Mouse (Mus musculus) heart, embryonic 14.5 days (tissue): Measurements from ENCODE around the gene Cog7. TPM values are rescaled to one million over a fixed set of nuclear protein-coding genes. Genes with fewer than 3 reads are reported as not detected.

ENCODE experiments used
- ATAC-seq: fragments of 200-750 bp; cut with Nextera tagmentation; 2 replicates; pipeline ENCODE4 v1.8.0; 2017; ENCODE audit warnings: low read depth, moderate TSS enrichment; ENCODE audit not compliant: insufficient number of reproducible peaks, insufficient read depth, low FRiP score
- H3K27ac ChIP-seq, 2 experiments: fragments of 200-500 bp in 1 of 2; fragments of 300-500 bp in 1 of 2; sonication (generic) in 1 of 2; replicated peaks in 1 of 2; 2 replicates each; pipeline ENCODE4 v1.5.1; 2012 to 2014; ENCODE audit warnings: low read depth in 2 of 2, low read length in 2 of 2, control low read depth in 1 of 2, mild to moderate bottlenecking in 1 of 2, mixed read lengths in 1 of 2; ENCODE audit not compliant: control insufficient read depth in 1 of 2, insufficient read depth in 1 of 2
- H3K27me3 ChIP-seq: fragments of 300-500 bp; sonication (generic); 2 replicates; pipeline ENCODE4 v1.6.1; 2014; ENCODE audit warnings: mild to moderate bottlenecking, low read length, control low read depth; ENCODE audit not compliant: control insufficient read depth, insufficient read depth
- H3K36me3 ChIP-seq: fragments of 300-500 bp; sonication (generic); 2 replicates; pipeline ENCODE4 v1.6.1; 2014; ENCODE audit warnings: mild to moderate bottlenecking, control low read depth, low read length, mixed read lengths; ENCODE audit not compliant: control insufficient read depth, insufficient read depth
- H3K4me1 ChIP-seq, 2 experiments: fragments of 200-500 bp in 1 of 2; fragments of 300-500 bp in 1 of 2; sonication (generic) in 1 of 2; 2 replicates each; pipeline ENCODE4 v1.6.1; 2012 to 2014; ENCODE audit warnings: low read length in 2 of 2, control low read depth in 1 of 2, mixed read lengths in 1 of 2; ENCODE audit not compliant: control insufficient read depth in 2 of 2, insufficient read depth in 2 of 2
- H3K4me2 ChIP-seq: fragments of 300-500 bp; sonication (generic); 2 replicates; pipeline ENCODE4 v1.6.1; 2014; ENCODE audit warnings: mild to moderate bottlenecking, low read length
- H3K4me3 ChIP-seq, 2 experiments: fragments of 200-500 bp in 1 of 2; fragments of 300-500 bp in 1 of 2; sonication (generic) in 1 of 2; 2 replicates each; pipeline ENCODE4 v1.5.1; 2012 to 2014; ENCODE audit warnings: low read length in 2 of 2, mild to moderate bottlenecking in 2 of 2, control low read depth in 1 of 2, low read depth in 1 of 2, moderate library complexity in 1 of 2; ENCODE audit not compliant: control insufficient read depth in 1 of 2, insufficient read depth in 1 of 2
- H3K9ac ChIP-seq: fragments of 300-500 bp; sonication (generic); 2 replicates; pipeline ENCODE4 v1.6.1; 2014; ENCODE audit warnings: mild to moderate bottlenecking, low read length
- H3K9me3 ChIP-seq: fragments of 300-500 bp; sonication (generic); 2 replicates; pipeline ENCODE4 v1.6.1; 2016; ENCODE audit warnings: low read length, control low read depth; ENCODE audit not compliant: control insufficient read depth
- WGBS: fragments of 180-500 bp; shearing (Covaris S2); extraction: QIAGEN DNeasy Blood & Tissue Kit; methylation state at CpG from one replicate; pipeline ENCODE4 v1.1.7; 2014; 5-methylcytosine and 5-hydroxymethylcytosine counted together
- polyA plus RNA-seq: library from polyadenylated mRNA; unstranded; fragments of >200 nt; fragmentation: Nextera tagmentation; extraction: Ambion mirVana; gene quantifications from 2 replicates; pipeline ENCODE4 v1.2.1, GENCODE M21; 2014

Gene Cog7
- polyA plus RNA-seq, 1 experiment from 2014 or later, result 18.3 TPM

DNA sequence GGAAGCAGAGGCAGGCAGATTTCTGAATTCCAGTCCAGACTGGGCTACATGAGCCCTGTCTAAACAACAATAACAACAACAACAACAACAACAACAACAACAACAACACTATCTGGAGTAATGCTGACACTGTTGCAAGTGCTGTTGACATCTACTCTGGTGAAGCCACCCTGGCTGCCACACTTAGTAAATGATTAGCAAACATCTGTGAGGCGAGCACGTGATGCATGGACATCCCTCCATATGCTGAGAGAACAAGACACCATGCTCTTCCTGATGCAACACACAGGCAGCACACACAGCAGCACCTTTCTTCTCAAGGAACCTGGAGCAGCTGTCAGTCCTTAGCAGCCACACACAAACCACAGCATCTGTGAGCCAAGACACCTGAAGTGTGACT, 53.6 kb downstream of the Cog7 start:
- peaks cover 37% of the 10 kb centered on the region for H3K36me3 ChIP-seq
- H3K9me3 ChIP-seq, result no peaks in the 10 kb centered on the region
- WGBS, result 94% methylated on average over 2 of the region's 2 CpGs

GRCm38 (mm10) chr7:121924361-121924760, 57.1 kb downstream of the Cog7 start:
- H3K4me1 ChIP-seq, result no peaks in the 10 kb centered on the region
- H3K27me3 ChIP-seq, result no peaks in the 10 kb centered on the region
- no peak for ATAC-seq
- no peak overlapping the region for H3K4me2 ChIP-seq
- WGBS, result 93% methylated on average over 7 of the region's 7 CpGs
- H3K9ac ChIP-seq, result no peak overlapping the region
- H3K36me3 ChIP-seq, result peaks cover 33% of the 10 kb centered on the region; the same call in 1 of the 2 replicates
- no peaks in the 10 kb centered on the region for H3K9me3 ChIP-seq
- no peak overlapping the region for H3K4me3 ChIP-seq
- H3K27ac ChIP-seq, result no peak overlapping the region

More for the DNA sequence above, 53.6 kb downstream of the Cog7 start:
- no peak overlapping the region for H3K27ac ChIP-seq
- H3K4me3 ChIP-seq, result no peak overlapping the region
- H3K4me2 ChIP-seq, result no peak overlapping the region
- no peaks in the 10 kb centered on the region for H3K27me3 ChIP-seq
- no peak overlapping the region for H3K9ac ChIP-seq
- ATAC-seq, result no peak
- H3K4me1 ChIP-seq, result peaks cover 2 to 3% of the 10 kb centered on the region in 2 experiments; a peak in 1 of 4 replicates

DNA sequence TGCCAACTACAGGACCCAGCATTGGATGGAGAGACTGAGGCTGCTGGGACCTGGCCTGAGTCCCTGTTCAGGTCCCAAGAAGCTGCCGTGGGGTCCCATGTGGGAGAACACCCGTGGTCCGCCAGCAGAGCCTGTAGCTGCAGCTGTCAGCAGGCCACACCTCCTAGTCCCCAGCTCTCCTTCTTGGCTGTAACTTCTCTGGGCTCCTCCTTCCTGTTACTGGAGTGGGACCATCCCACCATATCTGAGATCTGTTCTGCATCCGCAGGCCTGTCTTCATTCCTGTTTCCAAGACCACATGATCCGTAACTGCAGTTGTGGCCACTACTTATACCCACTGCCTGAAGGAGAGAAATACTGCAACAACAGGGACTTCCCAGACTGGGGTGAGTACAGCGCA, 67.6 kb downstream of the Cog7 start:
- Histone ChIP-seq H3K36me3 (no peaks in the 10 kb centered on the region), H3K4me3 (no peak overlapping the region), H3K27me3 (no peaks in the 10 kb centered on the region), H3K27ac (no peak overlapping the region), H3K9me3 (no peaks in the 10 kb centered on the region), H3K4me2 (no peak overlapping the region), H3K4me1 (no peaks in the 10 kb centered on the region), H3K9ac (no peak overlapping the region)
- ATAC-seq, result no peak
- WGBS, result 53% methylated on average over 6 of the region's 6 CpGs

GRCm38 (mm10) chr7:121912250-121912649, 69.3 kb downstream of the Cog7 start:
- Histone ChIP-seq H3K4me2 (no peak overlapping the region), H3K4me3 (no peak overlapping the region), H3K36me3 (no peaks in the 10 kb centered on the region), H3K9me3 (no peaks in the 10 kb centered on the region), H3K4me1 (no peaks in the 10 kb centered on the region), H3K27ac (no peak overlapping the region), H3K27me3 (no peaks in the 10 kb centered on the region), H3K9ac (no peak overlapping the region)
- no peak for ATAC-seq
- WGBS, result 68% methylated on average over 8 of the region's 8 CpGs

DNA sequence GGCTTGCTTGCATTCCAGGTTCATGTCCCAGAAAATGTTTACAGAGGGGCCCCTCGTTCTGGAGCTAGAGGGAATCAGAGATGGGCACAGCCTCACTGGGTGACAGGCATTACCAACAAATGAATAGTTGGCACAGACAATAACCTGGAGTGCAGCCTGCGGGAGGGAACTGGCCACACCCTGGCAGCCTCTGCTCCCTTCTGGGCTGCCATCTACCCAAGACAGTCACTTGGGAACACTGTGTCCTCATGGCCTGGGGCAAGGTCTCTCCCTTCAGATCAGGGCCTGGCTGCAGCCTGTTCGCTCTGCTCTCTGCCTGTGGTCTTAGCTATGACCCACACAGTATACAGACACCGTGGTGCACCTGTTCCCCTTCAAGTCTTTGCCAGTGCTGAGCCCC, 74.6 kb downstream of the Cog7 start:
- Histone ChIP-seq H3K27ac (no peak overlapping the region), H3K4me1 (peaks cover 19 to 22% of the 10 kb centered on the region in 2 experiments), H3K9me3 (no peaks in the 10 kb centered on the region), H3K4me3 (no peak overlapping the region), H3K27me3 (no peaks in the 10 kb centered on the region), H3K4me2 (no peak overlapping the region), H3K36me3 (no peaks in the 10 kb centered on the region), H3K9ac (no peak overlapping the region)
- ATAC-seq, result no peak
- WGBS, result 68% methylated on average over 4 of the region's 4 CpGs

- Histone ChIP-seq H3K9ac (0 out of 2 replicates have a peak overlapping the region, but pooled peaks have one; percentile 12), H3K4me1 (peaks cover 22 to 23% of the 10 kb centered on the region in 2 experiments), H3K4me2 (no peak overlapping the region), H3K36me3 (no peaks in the 10 kb centered on the region), H3K27ac (peak overlapping the region; percentile 61 to 77), H3K4me3 (no peak overlapping the region), H3K9me3 (no peaks in the 10 kb centered on the region), H3K27me3 (peaks cover 6% of the 10 kb centered on the region)
- 23% methylated on average over 8 of the region's 8 CpGs for WGBS
- peak; percentile 74 for ATAC-seq
Observed at GRCm38 (mm10) chr7:121902757-121903411, 78.6 kb downstream of the Cog7 start.

DNA sequence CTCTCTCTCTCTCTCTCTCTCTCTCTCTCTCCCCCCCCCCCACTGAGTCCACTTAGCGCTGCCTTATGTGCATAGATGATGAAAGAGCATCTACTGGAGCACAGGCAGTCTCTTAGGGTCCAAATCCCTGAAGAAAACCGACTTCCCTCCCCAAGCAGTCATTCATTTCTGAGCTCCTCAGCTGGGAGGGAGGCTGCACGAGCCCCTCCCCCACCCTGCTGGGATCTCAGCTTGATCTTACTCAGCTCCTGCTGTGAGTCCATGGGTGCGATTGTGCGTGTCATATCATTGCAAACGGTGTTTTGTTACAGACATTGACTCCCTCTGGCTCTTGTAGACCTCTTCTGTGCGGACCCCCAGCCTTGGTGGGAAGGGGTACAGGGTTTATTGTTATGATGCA, 81.6 kb downstream of the Cog7 start:
- Histone ChIP-seq H3K36me3 (no peaks in the 10 kb centered on the region), H3K4me3 (no peak overlapping the region), H3K27me3 (peaks cover 6% of the 10 kb centered on the region), H3K9me3 (no peaks in the 10 kb centered on the region), H3K27ac (no peak overlapping the region), H3K4me1 (peaks cover 23 to 24% of the 10 kb centered on the region in 2 experiments), H3K9ac (no peak overlapping the region), H3K4me2 (peak overlapping the region; percentile 50; the same call in 1 of the 2 replicates)
- no peak for ATAC-seq
- WGBS, result 10% methylated on average over 7 of the region's 7 CpGs

GRCm38 (mm10) chr7:121899311-121899710, 82.2 kb downstream of the Cog7 start:
- Histone ChIP-seq H3K4me1 (peaks cover 23 to 24% of the 10 kb centered on the region in 2 experiments), H3K36me3 (no peaks in the 10 kb centered on the region), H3K4me2 (peak overlapping the region; percentile 50), H3K9ac (no peak overlapping the region), H3K4me3 (no peak overlapping the region), H3K27ac (no peak overlapping the region), H3K9me3 (no peaks in the 10 kb centered on the region), H3K27me3 (peaks cover 6% of the 10 kb centered on the region)
- WGBS, result 8% methylated on average over 14 of the region's 14 CpGs
- ATAC-seq, result no peak
